Mouse (Mus musculus) kidney, postnatal 14 days (tissue): ENCODE results near the gene Adad2.

ENCODE experiments used
- DNase-seq: peaks from one replicate; pipeline ENCODE4 v3.0.0; 2022; ENCODE audit warnings: mixed read lengths

The Adad2 gene

GRCm38 (mm10) chr8:119617586-119617985 lies 5.0 kb downstream of the Adad2 start:
- DNase-seq = no peak

- no peak for DNase-seq
These were observed 6.3 kb downstream of the Adad2 start for GRCm38 (mm10) chr8:119618887-119619286.

DNA sequence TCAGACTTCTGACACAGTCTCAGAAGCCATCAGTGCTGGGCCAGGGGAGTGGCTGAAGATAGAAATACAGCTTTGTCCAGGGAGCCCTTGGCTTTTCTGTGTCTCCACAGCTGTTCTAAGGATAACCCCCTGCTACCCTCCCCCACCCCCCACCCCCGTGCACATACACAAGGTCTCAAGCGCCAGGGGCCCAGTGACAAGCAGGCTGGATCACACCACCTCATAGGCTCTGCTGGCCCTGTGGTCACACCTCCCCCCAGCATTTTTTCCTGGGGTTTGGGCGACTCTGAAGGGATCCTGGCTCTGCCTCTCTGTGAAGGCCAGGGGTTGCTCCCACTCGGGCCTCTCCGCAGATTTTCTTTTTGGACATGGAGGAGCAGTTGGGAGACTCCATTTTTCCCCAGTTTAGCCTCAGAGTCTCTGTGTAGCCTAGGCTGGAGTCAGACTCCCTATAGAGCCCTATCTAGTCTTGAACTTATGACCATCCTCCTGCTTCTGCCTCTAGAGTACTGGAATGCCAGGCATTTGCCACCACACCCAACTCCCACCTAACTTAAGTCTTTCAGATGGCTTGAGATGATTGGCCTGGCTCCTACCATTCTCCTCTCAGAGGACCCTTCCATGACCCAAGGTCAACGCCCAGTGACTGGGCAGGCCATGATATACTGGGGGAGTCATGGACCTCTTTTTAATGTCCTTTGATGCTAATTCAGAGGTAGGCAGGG lies 7.7 kb downstream of the Adad2 start:
- DNase-seq = no peak

DNA sequence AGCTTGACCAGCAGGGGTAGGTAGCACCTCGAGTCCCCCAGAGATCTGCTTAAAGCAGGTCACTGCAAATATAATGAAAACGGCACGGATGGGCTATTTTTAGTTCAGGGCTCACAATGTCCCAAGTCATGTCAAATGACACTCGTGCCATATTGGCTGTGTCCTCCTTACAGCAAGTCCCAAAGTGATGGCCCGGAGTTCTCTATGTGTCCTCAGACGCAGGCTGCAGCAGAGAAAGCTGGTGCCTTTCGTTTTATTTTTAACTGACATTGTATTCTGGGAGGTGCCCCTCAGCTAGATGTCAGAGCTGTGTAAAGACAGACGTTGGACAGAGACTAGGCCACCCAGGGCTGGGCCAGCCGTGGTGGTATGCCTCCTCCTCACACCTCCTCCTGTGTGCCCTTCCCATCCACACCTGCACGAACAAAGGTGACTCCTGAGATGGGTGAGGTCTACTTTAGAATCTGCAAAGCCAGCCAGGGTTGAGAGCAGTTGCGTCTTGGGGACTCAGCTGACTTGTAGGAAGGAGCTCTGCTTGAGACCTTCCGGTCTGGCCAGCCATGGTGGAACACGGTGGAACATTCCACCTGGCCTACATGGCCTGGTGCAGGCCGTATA lies 8.4 kb downstream of the Adad2 start:
- DNase-seq = no peak

DNA sequence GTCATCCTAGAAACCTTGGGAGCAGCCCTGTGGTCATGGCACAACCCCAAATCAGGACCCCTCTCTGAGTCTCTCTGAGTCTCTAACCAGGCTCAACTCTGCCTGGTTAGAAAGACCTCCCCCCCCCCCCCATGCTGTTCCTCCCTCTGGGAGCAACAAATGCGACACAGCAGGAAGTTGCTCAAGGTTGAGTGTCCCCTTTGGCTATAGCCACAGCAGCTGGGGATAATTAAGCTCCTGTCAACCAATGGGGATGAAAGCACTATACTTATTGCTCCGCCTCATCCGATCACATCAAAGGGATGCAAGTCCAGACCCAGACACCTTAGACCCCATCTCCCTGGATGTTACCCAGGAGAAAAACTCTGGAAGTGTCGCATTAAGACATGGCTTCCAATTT lies 10.0 kb downstream of the Adad2 start:
- no peak for DNase-seq

- no peak for DNase-seq
These were observed 10.5 kb downstream of the Adad2 start for GRCm38 (mm10) chr8:119623061-119623460.

GRCm38 (mm10) chr8:119623744-119624143 lies 11.2 kb downstream of the Adad2 start:
- no peak for DNase-seq

DNA sequence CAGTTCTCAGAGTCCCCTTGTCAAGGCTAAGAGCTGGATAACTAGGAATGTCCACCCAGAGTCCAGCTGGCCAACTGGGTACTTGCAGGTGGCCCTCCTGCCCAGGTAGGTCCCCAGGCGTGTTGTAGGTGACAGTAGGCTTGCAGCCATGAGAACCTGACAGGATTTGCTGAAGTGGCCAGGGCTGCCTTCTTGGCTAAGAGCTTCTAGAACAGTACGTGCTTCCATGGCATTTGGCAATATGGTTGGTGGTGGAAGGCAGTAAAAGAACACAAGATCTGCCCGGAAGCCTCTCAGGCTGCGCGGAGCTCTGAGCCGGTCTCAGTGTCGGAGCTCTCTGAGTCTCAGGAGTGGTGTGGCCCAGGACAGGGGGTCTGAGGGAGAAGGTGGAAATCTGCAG lies 12.4 kb downstream of the Adad2 start:
- no peak for DNase-seq

DNA sequence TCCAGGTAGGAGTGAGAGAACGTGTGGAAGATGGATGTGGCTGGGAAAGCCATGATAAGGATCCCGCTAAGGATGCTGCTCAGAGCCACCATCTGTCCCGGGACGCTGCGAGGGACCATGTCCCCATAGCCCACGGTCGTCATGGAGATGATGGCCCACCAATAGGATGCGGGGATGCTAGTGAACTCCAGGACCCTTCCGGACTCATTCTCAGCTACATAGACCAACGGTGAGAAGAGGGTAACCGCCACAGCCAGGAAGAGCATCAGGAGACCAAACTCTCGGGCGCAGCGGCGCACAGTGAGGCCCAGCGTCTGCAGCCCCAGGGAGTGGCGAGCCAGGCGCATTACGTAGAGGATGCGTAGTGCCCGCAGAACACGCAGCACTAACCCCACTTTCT lies 13.2 kb downstream of the Adad2 start:
- no peak for DNase-seq

DNA sequence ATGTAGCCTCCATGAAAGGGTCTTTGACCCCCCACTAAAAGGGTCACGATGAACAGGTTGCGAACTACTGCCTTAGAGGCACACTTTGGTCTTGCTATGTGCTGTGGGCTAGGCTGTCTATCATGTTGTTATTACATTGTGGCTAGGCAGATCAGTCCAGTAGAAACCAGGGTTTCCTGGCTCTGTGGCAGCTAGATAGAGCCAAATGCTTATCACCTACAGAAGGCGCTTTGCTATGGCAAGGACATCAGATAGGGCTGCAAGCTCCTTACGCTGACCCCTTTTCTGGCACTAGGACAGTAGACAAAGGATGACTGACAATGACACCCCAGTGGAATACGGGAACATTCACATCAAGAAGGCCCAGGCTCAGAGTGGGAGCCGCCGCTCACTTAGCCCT lies 14.7 kb downstream of the Adad2 start:
- DNase-seq = no peak

DNA sequence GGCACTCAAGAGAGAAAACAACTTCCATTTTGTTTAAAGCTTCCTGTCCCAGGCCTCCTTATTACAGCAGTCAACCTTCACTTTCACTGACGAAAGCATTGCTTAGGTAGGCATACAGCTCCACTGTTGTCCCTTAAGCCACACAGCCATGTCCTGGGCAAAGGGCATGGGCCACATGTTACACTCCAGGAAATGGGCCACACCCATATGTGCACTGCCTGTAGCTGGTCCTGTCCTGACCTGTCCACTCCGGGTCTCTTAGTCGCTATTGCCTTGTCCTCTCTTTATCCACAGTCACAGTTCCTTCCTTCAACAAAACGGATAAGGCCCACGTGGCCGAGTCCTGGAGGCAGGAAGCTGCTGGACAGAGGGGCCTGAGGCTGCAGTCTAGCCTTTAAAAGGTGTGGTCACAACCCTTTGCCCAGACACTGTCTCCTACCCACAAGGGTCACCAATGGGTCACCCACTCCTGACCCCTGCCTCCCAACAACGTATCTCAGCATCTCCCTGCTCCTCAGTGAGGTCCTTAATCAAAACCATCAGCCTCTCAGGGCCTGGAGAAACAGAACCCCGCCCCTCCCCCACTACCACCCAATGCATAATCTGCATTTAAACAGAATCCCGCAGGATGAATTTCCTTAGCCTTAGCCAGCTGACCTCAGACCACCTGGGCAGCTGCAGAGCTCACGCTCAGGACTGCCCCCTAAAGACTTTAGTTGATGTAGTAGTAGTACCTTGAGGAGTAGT lies 15.2 kb downstream of the Adad2 start:
- DNase-seq = no peak

DNA sequence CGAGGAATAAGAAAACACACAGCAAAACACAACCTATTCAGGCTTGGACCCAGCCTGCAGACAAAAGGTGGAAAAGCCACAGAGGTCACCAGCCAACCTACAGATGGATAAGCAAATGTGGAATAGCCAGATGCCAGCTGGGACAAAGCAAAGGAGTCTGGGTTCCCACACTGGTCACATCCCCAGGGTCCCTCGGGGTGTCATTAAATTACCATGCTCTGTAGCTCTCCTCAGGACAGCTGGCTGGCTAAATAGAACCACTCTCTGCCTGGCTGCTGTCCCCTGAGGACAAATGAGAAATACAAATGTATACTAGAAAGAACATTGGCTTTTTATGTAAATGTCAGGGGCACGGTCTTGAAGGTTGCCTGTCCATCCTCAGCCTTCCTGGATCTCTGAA lies 18.3 kb downstream of the Adad2 start:
- DNase-seq = no peak

- DNase-seq = no peak
These were observed 19.7 kb downstream of the Adad2 start for GRCm38 (mm10) chr8:119632246-119632645.

DNA sequence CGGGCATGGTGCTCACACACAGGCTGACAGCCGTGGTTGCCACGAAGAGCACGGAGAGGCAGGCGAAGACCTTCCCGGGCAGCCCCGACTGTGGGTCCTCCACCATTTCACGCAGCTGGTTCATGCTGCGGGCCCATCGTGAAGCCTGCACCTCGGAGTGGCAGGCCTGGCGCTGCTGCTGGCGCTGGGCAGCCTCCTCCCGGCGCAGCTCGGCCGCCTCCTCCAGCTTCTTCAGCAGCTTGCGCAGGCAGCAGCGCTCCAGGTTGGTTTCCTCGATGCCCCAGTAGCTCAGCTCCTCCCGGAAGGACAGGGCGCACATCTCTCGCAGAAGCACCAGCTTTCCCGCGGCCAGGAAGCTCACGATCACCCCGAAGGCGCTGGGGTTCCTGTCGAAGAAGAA lies 20.4 kb downstream of the Adad2 start:
- no peak for DNase-seq

DNA sequence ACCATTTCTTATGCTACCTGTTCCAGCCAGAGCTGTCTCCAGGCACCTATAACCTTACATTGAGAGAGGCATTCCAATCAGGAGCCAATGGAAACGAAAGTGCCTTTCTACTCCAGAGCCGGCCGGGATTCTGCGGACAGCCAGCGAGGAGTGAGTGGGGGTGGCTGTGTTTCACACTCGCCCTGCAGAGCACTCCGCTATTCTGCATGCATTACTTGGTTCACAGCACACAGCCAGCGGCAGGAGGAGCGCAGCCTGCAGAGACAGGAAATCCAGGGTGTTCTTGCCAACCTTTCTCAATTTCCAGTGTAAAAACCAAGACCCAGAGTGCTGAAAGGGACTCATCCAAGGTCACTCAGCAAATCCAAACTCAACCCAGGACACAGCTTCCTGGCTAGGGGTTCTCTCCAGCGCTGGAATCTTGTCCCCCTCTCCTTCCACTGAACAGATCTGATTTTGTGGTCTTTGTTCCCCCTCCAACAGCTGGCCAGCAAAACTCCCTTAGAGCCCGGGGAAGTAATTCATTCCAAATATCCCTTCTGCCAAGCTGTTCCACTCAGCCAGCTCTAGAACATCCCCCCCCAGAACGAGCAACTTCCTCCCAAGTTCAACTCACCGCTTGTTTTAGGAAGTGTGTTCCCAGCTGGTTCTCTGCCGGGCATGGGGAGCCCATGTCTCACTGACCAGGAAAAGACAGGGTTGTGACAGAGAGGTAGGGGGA lies 22.2 kb downstream of the Adad2 start:
- peak; percentile 37 for DNase-seq

DNA sequence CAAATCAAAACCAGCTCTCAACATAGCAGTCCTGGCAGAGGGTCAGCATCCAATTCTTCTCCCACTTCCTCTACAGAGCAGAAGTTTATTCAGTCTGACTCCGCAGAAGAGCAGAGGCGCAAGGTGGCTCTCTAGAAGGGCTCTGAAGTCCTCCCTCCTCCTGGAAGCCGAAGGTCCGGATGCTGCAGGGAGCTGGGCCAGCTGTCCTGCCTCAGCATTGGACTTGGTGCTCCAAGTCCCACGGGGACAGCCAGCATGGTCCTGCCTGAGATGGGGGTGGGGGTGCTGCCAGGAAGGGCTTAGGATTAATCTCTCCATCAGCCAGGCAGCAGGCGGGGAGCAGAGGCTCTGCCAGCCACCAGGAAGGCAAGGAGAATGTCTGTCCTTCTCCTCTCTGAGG lies 22.8 kb downstream of the Adad2 start, which contains the start of gene Kcng4:
TSS of gene Kcng4 (minus strand) at position 303 of the 400 bp plus-strand sequence.
- peak; percentile 39 for DNase-seq

- DNase-seq = no peak
These were observed 23.4 kb downstream of the Adad2 start for GRCm38 (mm10) chr8:119635958-119636357.

GRCm38 (mm10) chr8:119636766-119637165 lies 24.2 kb downstream of the Adad2 start:
- DNase-seq = no peak

DNA sequence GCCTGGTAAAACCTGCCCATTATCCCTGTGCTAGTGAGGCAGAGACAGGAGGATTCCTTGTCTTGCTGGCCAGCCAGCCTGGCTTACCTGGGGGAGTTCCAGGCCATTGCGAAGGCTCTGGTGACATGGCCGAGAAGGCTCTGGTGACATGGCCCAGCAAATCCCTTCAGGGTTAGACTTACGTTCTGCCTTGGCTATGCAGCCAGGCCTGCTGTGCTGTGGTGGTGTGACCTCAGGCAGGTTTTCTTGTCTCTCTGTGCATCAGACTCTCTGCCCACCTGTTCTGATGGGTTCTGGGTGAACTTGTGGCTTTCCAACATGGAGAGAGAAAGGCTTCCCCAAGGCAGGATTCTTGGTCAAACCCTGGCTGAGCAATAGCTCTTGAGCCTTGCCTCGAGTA lies 24.8 kb downstream of the Adad2 start:
- no peak for DNase-seq

DNA sequence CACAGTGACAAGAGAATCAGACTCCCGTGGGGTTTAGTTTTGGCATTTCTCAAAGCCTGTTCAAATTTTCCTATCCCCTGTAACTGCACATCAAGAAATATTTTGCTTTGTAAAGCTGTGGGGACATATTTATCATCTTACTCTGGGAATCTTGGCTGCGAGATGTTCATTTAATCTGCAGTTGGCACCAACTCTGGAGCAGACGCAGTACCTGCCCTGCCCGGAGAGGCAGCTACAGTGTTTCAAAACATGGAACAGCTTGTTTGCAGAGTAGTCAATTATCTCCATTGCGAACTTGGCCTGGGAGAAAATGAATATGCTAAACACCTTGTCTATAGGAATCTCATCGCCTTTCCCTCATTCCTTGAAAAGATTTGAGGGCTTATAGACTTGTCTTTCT lies 25.7 kb downstream of the Adad2 start:
- DNase-seq = no peak

DNA sequence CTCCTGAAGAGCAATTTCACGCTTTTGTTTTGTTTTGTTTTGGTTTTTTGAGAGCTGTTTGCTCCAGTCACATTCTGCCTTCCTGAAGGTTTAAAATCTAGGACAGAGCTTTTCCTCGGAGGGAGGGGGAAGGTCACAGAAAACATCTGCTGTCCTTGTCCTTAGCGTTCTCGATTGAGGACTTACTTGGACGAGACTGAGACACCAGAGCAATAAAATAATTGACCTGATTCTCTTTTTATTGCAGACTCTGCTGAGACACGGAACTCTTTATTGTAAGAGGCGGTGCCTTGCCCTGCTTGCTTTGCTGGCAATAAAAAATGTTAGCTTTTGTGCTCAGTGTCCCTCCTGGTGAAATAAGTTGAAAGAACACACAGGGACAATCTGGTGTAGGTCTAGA lies 27.3 kb downstream of the Adad2 start:
- DNase-seq = peak; percentile 61

DNA sequence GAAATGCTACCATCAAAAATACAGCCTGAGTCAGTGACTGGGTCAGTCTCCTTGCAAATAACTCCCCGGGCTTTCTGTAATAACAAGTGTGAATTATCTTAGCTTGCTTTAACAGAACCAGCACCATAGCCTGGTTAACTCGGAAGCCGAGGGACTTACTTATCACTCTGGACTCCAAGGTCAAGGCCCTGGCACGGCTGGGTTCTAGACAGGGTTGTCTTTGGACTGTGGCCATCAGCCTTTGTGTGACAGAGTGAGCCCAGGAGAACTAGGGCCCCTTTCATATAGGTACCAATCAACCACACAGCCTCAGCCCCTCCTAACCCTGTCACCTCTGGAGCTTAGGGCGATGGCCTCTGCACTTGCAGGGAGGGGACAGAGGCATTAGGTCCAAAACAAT lies 28.5 kb downstream of the Adad2 start:
- DNase-seq = no peak

GRCm38 (mm10) chr8:119642960-119643359 lies 30.4 kb downstream of the Adad2 start:
- no peak for DNase-seq
